Mouse (Mus musculus) heart, adult 2 months (tissue): ENCODE results near the gene Srcin1.

ENCODE experiments used
- CTCF ChIP-seq: fragments of 200-600 bp; IDR thresholded peaks from 2 replicates; pipeline ENCODE4 v1.8.1; 2022; ENCODE audit warnings: antibody characterized with exemption, mild to moderate bottlenecking, moderate library complexity
- EP300 ChIP-seq: fragments of 200-500 bp; IDR thresholded peaks from 2 replicates; pipeline ENCODE4 v1.6.1; 2011; ENCODE audit warnings: low read depth, low read length, control low read depth; ENCODE audit not compliant: insufficient read depth
- POLR2A ChIP-seq: fragments of 200-500 bp; IDR thresholded peaks from 2 replicates; pipeline ENCODE4 v1.6.1; 2011; ENCODE audit warnings: mild to moderate bottlenecking, low read depth, low read length, control low read depth; ENCODE audit not compliant: insufficient read depth

DNA sequence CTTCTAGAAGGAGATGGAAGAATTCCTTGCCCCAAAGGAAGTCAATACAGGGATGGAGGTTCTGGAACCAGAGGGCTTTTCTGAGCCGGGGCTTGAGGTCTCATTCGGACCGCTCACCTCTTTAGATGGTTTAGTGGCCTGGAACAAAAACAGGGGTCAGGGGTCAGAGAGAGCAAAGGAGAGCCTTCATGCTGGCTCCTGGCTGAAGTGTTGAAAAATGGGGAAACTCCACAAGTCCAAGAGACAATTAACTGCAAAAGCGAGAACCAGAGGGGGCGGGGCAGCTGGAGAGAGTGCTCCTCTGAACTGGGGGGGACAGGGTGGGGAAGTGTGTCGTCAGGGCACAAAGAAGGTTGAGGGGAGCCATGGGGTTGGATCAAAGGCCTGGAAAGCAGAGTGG is 63.5 kb downstream of the Srcin1 start:
- TF ChIP-seq CTCF (no peak), POLR2A (no peak), EP300 (no peak)
